Mouse (Mus musculus): Measurements from ENCODE around the gene Kctd7. TPM values are rescaled to one million over a fixed set of nuclear protein-coding genes. Genes with fewer than 3 reads are reported as not detected.
A peak's percentile ranks its signal among the peaks of the same experiment; 100 is the strongest.

The Kctd7 gene
- total RNA-seq (2015) (1.0 and 1.4 TPM in 2 replicates), total RNA-seq (2017) (2.2 and 8.9 TPM in 2 replicates)

DNA sequence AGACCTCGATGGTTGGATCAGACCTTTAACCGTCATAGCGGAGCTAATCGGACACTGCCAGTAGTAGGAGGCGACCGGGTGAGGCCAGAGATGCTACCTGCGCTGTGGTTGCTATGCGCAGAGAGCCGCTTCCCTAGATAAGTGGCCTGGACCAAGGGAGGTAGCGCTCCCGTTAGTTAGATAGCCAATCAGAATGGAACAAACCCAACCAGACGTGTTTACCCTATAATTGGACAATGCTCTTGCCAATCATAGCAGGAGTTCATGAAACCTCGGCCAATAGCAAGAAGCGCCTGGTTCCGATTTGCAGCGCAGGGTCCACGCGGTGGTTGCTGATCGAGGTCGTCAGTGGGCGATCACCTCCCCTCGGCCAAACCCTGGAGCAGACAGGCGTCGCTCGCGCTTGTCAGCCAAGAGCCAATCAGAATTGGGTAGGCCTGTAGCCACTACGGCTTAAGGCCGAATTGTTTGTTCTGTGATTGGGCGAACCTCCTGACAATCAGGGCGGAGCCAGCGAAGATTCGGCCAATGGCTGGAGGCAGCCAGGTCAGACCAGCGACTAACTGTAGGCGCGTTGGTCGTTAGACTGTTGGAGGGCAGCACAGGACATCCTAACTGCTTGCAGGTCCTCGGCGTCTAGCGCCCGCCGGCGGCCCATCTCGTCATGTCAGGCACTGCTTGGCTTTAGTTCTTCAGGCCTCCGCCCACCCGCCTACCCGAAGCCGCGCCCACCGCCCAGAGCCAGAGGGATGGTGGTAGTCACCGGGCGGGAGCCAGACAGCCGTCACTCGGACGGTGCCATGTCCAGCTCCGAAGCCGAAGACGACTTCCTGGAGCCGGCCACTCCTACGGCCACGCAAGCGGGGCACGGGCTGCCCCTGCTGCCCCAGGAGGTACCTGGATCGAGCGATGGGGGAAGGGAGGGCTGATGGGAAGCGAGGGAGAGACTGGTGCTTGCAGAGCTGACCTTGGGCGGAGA, at the start of gene Kctd7:
Gene Kctd7 (plus strand): TSS at position 528 of the 979 bp plus-strand sequence.
- ATAC-seq (ENCODE audit: poor library complexity, severe bottlenecking): peak; percentile 81

DNA sequence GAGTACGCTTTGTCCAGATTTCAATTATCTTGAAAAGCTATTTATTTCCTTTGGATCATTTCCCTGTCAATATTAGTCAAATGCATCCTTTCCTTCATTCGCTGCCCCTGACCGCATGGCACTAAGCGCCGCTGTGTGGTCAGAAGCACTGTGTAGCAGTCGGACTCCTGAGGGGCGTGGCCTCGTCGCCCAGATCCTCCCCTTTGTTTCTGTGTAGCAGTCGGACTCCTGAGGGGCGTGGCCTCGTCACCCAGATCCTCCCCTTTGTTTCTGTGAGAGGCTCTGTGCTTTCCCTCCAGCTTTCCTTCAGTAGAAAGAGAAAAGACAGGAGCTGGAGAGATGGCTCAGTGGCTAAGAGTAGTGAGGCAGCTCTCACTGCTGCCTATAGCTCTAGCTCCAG, 47.9 kb upstream of the Kctd7 start:
- ATAC-seq (ENCODE audit: poor library complexity, severe bottlenecking): no peak

DNA sequence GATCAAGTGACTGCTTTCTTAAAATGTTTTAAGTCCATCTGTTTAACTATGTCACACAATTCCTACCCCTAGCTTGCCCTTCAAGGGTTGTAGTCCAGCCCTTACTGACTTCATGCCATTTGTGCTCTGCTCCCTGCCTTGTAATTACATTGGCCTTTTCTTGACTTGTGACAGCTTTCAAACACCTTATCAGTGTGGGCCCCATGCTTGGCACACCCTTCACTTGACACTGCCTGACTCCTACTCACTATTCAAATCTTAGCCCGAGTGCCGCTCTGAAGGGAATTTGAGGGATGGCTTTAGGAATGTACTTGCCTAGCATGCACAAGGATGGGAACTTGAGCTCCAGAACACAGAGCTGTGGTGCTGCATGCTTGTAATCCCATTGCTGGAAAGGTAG, 46.8 kb upstream of the Kctd7 start:
- no peak for ATAC-seq (ENCODE audit: poor library complexity, severe bottlenecking)

DNA sequence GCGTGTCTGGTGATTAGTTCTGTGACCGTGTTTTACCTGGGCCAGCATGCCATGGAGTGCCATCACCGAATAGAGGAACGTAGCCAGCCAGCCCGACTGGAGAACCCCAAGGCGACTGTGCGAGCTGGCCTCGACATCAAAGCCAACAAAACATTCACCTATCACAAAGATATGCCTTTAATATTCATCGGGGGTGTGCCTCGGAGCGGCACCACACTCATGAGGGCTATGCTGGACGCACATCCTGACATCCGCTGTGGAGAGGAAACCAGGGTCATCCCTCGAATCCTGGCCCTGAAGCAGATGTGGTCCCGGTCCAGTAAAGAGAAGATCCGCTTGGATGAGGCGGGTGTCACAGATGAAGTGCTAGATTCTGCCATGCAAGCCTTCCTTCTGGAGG, 42.9 kb upstream of the Kctd7 start:
- no peak for ATAC-seq (ENCODE audit: poor library complexity, severe bottlenecking)

DNA sequence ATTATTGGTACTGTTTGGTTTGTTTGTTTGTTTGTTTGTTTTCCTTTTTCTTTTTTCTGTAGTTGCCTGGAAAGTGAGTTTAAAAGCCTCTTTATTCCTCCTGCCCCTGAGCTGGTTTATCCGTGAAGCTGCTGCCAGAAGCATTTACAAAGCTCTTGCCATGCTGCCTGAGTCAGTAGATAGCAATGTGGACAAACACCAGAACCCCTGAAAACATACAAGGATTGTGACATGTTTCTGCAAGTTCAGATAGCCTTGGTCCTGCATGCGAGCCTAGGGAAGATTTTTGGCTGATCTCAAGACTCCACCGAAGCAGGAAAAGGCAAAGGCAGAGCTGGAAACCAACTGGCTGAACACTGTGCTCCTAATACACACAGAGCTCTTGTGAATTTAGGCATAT, 35.3 kb upstream of the Kctd7 start:
- no peak for ATAC-seq (ENCODE audit: poor library complexity, severe bottlenecking)

DNA sequence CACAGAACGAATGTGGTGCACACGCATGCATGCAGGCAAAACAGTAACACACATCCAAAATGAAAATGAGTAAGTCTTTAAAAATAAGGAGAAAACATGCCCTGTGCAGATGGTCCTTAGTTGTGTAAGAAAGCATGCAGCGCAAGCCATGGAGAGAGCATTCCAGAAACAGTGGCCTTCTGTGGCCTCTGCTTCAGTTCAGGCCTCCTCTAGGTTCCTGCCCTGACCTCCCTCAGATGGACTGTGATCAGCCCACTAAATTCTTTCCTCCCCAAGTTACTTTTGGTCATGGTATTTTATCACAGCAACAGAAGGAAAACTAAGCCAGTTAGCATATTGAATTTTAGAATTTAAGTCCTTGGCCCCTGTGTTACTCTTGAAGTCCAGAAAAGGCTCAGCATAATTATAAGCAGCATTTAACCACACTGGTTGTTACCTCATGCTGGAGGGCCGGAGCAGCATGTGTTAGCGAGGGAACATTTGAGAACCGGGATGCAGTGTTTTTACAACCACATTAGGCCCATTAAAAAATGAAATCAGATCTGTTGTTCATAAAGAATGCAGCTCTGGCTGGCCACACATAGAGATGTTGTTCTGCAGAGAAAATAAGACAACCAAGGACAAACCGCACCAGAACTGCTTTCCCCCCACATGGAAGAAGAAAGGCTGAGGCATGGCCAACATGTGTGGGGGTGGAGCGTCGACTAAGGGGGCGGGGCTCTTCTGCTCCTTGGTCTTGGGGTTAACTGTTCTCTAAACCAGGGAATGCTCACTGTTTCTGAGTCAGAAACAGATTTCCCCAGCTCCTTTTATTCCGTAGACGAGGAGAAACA, 33.8 kb upstream of the Kctd7 start:
- no peak for ATAC-seq (ENCODE audit: poor library complexity, severe bottlenecking)

DNA sequence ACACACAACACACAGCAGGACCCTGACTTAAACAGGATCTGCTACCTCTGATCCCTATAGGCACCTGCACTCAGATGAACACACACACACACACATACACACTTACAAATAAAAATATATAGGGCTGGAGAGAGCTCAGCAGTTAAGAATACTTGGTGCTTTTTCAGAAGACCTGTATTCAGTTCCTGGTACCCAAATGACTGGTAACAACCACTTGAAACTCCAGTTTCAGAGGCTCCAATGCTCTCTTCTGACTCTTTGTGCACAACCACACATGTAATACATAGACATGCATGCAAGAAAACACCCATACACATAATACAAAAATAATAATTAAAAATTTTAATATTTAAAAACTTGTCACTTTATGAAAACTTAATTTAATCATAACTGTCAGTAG, 32.0 kb upstream of the Kctd7 start:
- no peak for ATAC-seq (ENCODE audit: poor library complexity, severe bottlenecking)

DNA sequence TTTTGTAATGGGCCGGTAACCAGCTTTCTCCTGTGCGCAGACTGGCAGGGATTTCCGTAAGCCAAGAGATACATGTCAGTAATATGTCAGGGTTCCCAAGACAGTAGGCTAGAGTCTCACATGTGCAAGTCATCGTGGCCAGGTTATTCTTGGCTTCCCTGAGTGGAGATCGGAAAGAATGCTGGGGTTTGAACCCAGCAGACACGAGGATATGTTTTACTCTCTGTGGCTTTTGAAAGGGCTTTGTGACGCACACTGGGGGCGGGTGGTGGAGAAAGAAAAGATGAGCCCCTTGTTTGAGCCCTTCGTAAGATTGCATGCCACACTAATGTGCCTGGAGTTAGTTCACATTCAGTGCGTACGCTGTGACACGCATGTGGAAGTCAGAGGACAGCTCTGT, 28.5 kb upstream of the Kctd7 start:
- ATAC-seq (ENCODE audit: poor library complexity, severe bottlenecking): no peak

DNA sequence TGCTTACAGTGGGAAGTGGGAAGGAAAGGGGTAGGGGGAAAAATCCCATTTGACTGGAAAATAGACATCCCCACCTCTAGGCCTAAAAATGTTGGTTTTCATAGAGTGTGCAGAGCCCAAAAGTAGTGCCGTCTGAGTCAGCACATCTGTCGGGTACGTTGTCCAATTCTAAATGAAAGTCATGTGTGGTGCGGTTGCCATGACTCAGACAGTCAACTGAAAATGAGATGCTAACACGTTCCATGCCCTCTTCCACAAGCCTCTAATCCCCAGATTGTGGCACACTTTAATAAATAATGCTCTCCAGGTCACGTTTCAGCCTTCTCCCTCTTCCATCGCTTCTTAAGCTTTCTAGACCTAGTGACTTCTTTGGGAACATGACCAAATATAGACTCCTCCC, 27.8 kb upstream of the Kctd7 start:
- no peak for ATAC-seq (ENCODE audit: poor library complexity, severe bottlenecking)

DNA sequence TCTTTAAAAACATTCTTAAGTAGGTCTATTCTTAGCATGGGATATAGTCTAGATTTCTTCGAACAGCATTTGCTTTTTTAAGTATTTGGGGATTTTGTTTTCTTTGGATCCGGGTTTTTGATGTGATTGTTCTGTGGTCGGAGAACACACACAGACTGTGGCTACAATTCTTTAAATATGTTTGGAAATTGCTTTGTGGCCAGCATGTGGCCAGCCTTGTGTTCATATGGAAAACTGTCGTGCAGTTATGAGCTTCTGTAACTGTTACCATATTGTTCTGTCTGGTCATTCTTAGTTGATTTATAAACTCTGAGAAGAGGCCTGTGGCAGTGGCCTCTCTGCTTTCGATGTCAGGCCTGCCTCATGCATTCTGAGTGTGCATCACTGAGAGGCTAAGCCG, 26.7 kb upstream of the Kctd7 start:
- ATAC-seq (ENCODE audit: poor library complexity, severe bottlenecking): no peak

DNA sequence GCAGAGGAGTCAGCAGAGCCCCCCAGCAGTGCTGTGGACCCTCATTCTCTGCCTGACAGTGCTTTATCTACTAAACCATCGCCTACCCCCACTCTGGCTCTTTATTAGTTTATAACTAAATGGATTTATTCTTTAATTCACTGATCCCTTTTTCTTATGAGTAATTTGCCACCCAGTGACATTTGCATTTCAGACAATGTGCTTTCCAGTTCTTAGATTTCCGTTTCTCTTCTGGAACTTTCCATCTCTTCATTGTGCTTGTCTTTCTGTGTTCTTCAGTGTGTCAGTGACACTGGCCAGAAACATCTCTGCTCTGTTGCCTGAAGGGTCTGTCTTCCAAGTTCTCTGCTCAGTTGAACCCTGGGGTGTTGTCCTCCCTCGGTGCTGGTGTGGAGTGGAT, 25.4 kb upstream of the Kctd7 start:
- no peak for ATAC-seq (ENCODE audit: poor library complexity, severe bottlenecking)

DNA sequence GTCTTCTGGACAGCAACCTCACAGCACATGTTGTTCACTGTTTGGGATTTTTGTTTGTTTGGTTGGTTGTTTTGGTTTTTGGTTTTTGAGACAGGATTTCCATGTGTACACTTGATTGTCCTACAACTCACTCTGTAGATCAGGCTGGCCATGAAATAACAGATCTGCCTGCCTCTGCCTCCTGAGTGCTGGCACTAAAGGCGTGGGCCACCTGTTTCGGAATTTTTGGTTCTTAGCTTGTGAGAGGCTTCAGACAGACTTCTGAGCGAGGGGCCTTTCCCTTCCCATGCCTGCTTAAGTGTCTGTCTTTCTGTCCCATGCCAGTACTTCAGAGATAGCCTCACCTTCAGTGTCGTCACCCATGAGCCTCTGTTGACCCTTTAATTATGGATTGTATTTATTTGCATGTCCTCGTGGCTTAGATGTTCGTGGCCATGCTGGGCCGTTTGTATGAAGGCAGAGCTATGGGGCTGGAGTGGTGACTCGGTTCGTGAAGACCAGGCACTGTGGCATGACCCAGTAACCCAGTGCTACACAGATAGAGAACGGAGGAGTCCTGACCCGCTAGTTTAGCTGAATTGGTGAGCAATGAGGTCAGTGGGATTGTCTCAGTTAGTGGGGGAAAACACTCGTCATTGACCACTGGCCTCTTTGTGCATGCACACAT, 24.5 kb upstream of the Kctd7 start:
- no peak for ATAC-seq (ENCODE audit: poor library complexity, severe bottlenecking)

DNA sequence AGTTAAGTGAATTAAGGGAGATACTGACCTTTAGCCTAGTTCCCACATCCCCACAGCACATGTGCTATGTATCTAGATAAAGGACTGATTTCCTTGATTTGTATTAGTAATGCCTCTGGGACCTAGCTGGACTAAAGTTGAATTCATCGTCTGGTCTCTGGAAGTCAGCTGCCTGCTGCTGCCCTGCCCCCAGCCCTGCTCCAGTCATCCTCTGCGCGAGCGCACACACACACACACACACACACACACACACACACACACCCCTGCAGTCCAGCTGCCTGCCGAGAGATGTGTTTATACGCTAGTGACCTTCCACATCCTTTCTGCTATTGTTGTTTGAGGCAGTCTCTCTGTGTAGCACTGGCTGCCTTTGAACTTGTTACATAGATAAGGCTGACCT, 23.8 kb upstream of the Kctd7 start:
- ATAC-seq (ENCODE audit: poor library complexity, severe bottlenecking): no peak

DNA sequence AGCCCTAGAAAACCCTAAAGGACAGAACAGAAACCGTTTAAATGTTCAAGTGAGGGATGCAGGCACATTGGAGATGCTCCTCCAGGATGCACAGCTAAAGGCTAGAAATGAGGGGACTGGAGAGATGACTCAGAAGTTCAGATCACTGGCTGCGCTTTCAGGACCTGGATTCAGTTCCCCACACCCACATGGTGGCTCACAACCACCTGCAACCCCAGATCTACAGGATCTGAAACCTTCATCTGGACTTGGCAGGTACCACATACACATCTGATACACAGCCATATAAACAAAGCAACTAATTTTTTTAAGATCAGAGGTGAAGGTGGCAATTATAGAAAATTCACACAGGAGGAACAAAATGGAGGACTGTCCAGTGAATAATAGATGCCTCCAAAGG, 22.3 kb upstream of the Kctd7 start:
- no peak for ATAC-seq (ENCODE audit: poor library complexity, severe bottlenecking)

DNA sequence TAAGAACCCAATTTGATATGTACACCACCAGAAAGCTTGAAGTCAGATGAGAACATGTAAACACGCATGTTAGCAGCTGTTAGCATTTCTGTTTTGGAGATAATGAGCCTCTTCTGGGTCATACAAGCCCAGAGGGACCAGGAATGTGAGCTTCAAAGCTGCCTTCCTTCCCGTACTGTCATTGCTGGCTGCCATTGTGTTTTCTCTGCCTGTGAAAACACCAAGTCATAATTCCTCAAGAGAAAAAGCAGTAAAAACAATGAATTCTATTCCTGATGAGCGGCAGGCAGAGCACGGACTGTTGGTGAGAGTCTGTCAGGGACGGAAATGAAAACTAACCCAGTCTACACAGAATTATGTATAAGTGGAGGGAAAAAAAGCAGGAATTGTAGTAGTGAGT, 20.4 kb upstream of the Kctd7 start:
- ATAC-seq (ENCODE audit: poor library complexity, severe bottlenecking): no peak

DNA sequence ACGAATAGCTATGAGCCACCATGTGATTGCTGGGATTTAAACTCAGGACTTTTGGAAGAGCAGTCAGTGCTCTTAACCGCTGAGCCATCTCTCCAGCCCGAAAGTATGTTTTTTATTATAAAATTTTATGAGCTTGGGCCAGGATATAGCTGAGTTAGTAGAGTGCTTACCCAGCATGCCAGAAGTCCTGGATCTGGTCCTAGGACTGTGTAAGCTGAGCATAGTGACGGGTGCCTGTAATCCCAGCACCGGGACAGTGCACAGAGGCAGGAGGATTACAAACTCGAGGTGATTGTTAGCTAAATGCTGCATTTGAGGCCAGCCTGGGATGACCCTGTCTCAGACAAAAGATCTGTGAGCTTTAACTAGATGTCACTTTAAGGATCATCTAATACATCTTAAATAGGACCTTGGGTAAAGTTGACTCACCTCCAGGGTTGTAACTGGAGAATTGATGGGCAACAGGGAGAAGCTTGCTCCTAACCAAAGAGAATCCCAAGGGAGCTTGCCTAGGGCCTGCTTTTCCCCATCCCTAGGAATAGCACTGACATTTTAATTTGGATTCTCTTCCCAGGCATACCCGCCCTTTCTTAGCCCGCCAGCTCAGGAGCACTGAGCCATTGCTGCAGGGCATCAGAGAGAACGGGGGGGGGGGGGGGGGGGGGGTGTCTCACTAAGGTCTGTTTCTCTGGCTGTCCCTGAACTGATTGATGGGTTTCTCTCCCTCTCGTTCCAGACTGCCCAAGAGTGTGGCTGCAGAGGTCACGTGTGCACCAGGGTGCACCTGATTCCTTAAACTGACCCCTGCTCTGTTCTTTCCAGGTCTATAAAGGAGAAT, 15.8 kb upstream of the Kctd7 start:
- no peak for ATAC-seq (ENCODE audit: poor library complexity, severe bottlenecking)

DNA sequence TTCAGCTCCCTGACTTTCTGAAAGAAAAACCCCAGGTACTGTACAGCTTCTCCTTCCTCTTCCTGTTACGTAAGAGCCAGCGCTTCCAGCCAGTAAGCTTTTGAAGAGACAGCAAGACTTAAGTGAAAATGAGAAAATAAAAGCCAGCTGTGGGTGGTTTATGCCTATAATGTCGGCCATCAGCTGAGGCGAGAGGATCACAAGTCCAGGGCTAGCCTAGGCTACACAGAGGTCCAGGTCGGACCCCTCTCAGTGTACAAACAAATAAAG, 15.2 kb upstream of the Kctd7 start:
- peak; percentile 73 for ATAC-seq (ENCODE audit: poor library complexity, severe bottlenecking)

DNA sequence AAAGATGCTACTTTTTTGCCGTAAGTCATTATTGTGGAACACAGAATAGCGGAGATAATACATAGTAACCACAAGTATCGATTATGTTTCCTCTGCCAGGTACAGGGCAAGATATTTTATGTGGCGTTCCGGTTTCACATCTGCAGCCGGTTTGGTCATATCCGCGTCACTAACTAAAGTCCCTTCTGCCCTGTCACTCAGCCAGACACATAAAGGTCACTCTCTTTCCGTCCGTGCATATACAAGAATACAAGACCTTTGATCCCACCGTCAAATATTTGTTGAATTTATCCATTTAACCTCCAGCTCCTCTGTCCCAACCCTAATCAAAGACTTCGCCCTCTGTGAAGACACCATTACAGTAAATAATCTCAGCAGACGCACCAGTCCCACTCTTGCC, 8.1 kb upstream of the Kctd7 start:
- no peak for ATAC-seq (ENCODE audit: poor library complexity, severe bottlenecking)

DNA sequence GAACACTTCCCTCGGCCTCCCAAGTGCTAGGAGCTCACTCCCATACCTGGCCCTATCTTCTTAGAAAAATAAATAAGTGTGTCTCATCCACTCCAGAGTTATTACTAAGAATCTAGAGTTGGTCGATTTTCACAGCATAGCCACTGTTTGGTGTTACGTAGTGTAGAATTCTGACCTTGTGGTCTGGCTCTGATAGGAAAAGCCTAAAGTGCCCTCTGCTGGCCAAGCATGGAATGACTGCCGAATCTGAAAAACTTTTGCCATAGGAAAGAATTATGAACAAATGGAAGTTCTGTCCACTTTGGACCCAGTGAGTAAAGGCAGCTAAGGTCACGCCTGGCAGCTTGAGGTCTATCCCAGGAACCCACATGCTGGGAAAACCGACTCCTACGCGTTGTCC, 5.3 kb upstream of the Kctd7 start:
- ATAC-seq (ENCODE audit: poor library complexity, severe bottlenecking): peak; percentile 61

DNA sequence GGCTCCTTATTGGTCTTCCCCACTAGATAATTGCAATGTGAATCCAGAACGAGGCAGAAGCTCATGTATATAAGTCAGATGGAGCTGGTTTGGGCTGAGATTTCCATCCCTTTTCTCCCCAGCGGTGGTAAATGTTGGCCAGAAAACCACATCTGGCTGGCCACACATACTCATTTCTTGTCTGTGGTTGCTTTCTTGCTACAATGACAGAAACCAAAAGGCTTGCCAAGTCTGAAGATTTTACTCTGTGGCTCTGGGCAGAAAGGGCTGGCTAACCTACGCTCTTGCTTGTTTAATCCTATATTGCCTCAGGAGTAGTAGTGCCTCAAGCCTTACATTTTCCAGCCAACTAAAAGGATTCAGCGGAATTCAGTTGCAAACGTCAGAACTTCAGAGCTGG, 3.5 kb upstream of the Kctd7 start:
- no peak for ATAC-seq (ENCODE audit: poor library complexity, severe bottlenecking)

DNA sequence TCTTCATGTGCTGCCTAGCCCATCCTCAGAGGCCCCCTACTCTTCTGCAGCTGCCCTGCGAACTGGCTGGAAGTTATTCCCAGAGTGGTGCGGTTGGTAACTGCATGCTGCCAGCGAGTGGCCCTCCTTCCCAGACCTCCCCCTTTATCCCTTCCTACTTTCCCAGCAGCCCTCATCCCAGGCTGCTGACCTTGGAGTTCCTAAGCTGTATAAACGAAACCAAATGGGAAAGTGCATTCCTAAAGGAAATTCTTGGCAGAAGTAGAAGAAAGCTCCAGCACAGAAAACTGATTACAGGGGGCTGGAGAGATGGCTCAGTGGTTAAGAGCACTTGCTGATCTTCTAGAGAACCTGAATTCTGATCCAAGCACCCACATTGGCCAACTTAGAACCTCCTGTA, 2.6 kb upstream of the Kctd7 start:
- ATAC-seq (ENCODE audit: poor library complexity, severe bottlenecking): no peak
